Comparison of ENCODE assay signal across 19 mouse cellular contexts in the genomic region with DNA sequence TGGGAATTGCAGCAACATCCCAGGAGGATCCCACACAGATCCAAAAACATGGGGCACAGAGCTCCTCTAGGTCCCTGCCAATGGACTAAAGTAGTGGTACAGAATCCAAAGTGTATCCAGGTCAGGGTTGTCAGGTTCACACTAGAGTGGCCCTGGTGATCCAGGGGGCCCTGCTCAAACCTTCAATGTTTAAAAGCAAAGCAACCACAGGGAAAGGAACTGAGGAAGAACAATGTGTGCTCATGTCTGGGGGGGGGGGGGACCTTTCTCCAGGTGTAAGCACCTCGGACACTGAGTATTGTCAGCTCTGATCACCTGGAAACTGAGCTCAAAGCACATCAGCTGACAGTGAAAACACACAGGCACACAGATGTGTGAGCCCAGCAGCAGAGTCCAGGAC.
A peak's percentile ranks its signal among the peaks of the same experiment; 100 is the strongest.
DNase-seq lines count a peak whose midpoint lies in the region; ATAC-seq and TF ChIP-seq lines count a peak whose summit lies in the region.
"Had no signal": no experiment of that assay in that cellular context is flagged by ENCODE, and none has a peak within 500 bp of the region (broad histone marks: within the 10 kb centered on the region; RNA-seq: fewer than 3 reads in every experiment).

No protein-coding gene starts in this region.

- intact Hi-C loops in heart, postnatal 36 days (cut with DNase I), result no loop called here

- H3K9me3 ChIP-seq in heart, embryonic 15.5 days (replicated peaks), result no peaks in the 10 kb centered on the region
- H3K9me3 ChIP-seq in lung, embryonic 15.5 days, result no peaks in the 10 kb centered on the region
- no peaks in the 10 kb centered on the region for H3K9me3 ChIP-seq in forebrain, embryonic 12.5 days
- H3K9me3 ChIP-seq in limb, embryonic 10.5 days (replicated peaks), result no peaks in the 10 kb centered on the region
- H3K9me3 ChIP-seq: hindbrain, embryonic 10.5 days; neural tube, embryonic 15.5 days had no signal

- WGBS in heart, embryonic 15.5 days, result 72% methylated on average over 1 of the region's 1 CpGs
- WGBS in lung, embryonic 15.5 days, result 58% methylated on average over 1 of the region's 1 CpGs
- WGBS in lung, adult 2 months, result 63% methylated on average over 1 of the region's 1 CpGs
- WGBS in forebrain, embryonic 12.5 days, result 83% methylated on average over 1 of the region's 1 CpGs
- WGBS in limb, embryonic 10.5 days, result 69% methylated on average over 1 of the region's 1 CpGs

- H3K36me3 ChIP-seq in heart, embryonic 15.5 days, result no peaks in the 10 kb centered on the region
- no peaks in the 10 kb centered on the region for H3K36me3 ChIP-seq in lung, embryonic 15.5 days
- H3K36me3 ChIP-seq in forebrain, embryonic 12.5 days (replicated peaks), result no peaks in the 10 kb centered on the region
- H3K36me3 ChIP-seq in limb, embryonic 10.5 days, result no peaks in the 10 kb centered on the region
- H3K36me3 ChIP-seq: hindbrain, embryonic 10.5 days; neural tube, embryonic 15.5 days had no signal

- TF ChIP-seq CTCF in lung, adult 2 months (IDR thresholded peaks at IDR 0.05; ENCODE audit: insufficient read depth, low read length), result no peak

- no peaks in the 10 kb centered on the region for H3K27me3 ChIP-seq in heart, embryonic 15.5 days
- no peaks in the 10 kb centered on the region for H3K27me3 ChIP-seq in lung, embryonic 15.5 days
- H3K27me3 ChIP-seq in forebrain, embryonic 12.5 days, result no peaks in the 10 kb centered on the region
- no peaks in the 10 kb centered on the region for H3K27me3 ChIP-seq in limb, embryonic 10.5 days (ENCODE audit: low read depth, poor library complexity, severe bottlenecking)
- H3K27me3 ChIP-seq: neural tube, embryonic 15.5 days had no signal

- H3K9ac ChIP-seq in heart, embryonic 15.5 days, result no peak overlapping the region
- H3K9ac ChIP-seq in lung, embryonic 15.5 days, result no peak overlapping the region
- H3K9ac ChIP-seq in forebrain, embryonic 12.5 days, result no peak overlapping the region
- H3K9ac ChIP-seq: neural tube, embryonic 15.5 days had no signal

- no peak for ATAC-seq in heart, embryonic 15.5 days (replicated peaks; ENCODE audit: insufficient number of reproducible peaks, insufficient read depth, low FRiP score, low read depth)
- no peak for ATAC-seq in lung, embryonic 15.5 days (ENCODE audit: borderline replicate concordance, extremely low read depth, low FRiP score, low TSS enrichment)
- peak; percentile 44; the same call in 1 of the 2 replicates for ATAC-seq in forebrain, embryonic 12.5 days (ENCODE audit: low FRiP score)
- ATAC-seq: hindbrain, postnatal 0 days; intestine, postnatal 0 days; midbrain, embryonic 16.5 days had no signal

- peaks cover 15% of the 10 kb centered on the region for H3K4me1 ChIP-seq in heart, embryonic 15.5 days (replicated peaks)
- H3K4me1 ChIP-seq in lung, embryonic 15.5 days, result peaks cover 17% of the 10 kb centered on the region
- H3K4me1 ChIP-seq in lung, adult 2 months (ENCODE audit: control insufficient read depth, insufficient read depth, low read length), result peaks cover 3% of the 10 kb centered on the region; the same call in 1 of the 2 replicates
- peaks cover 13% of the 10 kb centered on the region; the same call in 1 of the 2 replicates for H3K4me1 ChIP-seq in forebrain, embryonic 12.5 days
- peaks cover 31% of the 10 kb centered on the region for H3K4me1 ChIP-seq in limb, embryonic 10.5 days
- H3K4me1 ChIP-seq: hindbrain, embryonic 10.5 days; neural tube, embryonic 15.5 days had no signal

- peak overlapping the region; percentile 31; the same call in 1 of the 2 replicates for H3K27ac ChIP-seq in heart, embryonic 15.5 days
- H3K27ac ChIP-seq in lung, embryonic 15.5 days, result peak overlapping the region; percentile 85
- peak overlapping the region; percentile 70 for H3K27ac ChIP-seq in forebrain, embryonic 12.5 days
- H3K27ac ChIP-seq in limb, embryonic 10.5 days, result peak overlapping the region; percentile 79; the same call in 1 of the 2 replicates
- H3K27ac ChIP-seq: hindbrain, embryonic 10.5 days; neural tube, embryonic 15.5 days had no signal

- no peak overlapping the region for H3K4me3 ChIP-seq in heart, embryonic 15.5 days
- H3K4me3 ChIP-seq in lung, embryonic 15.5 days, result no peak overlapping the region
- no peak overlapping the region for H3K4me3 ChIP-seq in lung, adult 2 months (replicated peaks; ENCODE audit: extremely low read depth, low read depth, low read length)
- no peak overlapping the region for H3K4me3 ChIP-seq in forebrain, embryonic 12.5 days (replicated peaks)
- no peak overlapping the region for H3K4me3 ChIP-seq in limb, embryonic 10.5 days
- H3K4me3 ChIP-seq: hindbrain, embryonic 10.5 days; megakaryocyte, embryonic 14.5 days; neural tube, embryonic 15.5 days had no signal

- TF ChIP-seq POLR2A in lung, adult 2 months (IDR thresholded peaks at IDR 0.05; ENCODE audit: borderline replicate concordance, extremely low read depth, low read depth, low read length), result no peak

- no peak for DNase-seq in heart, postnatal 36 days
- no peak for DNase-seq in lung, adult 2 months
- DNase-seq in limb, embryonic 10.5 days (ENCODE audit: low spot score), result no peak
- DNase-seq in left cerebral cortex, adult 9 months (ENCODE audit: low spot score in 2 of 2), result no peak
- DNase-seq: cerebellum, adult 18-20 months; cerebellum, postnatal 25 days; liver; lung, adult 18-20 months; right cerebral cortex, postnatal 14 days; thymus, postnatal 36 days had no signal

- H3K4me2 ChIP-seq in heart, embryonic 15.5 days, result no peak overlapping the region
- no peak overlapping the region for H3K4me2 ChIP-seq in lung, embryonic 15.5 days
- H3K4me2 ChIP-seq in forebrain, embryonic 12.5 days, result no peak overlapping the region
- H3K4me2 ChIP-seq: neural tube, embryonic 15.5 days had no signal

Comparison
In these comparisons a context has a peak if more than half of its experiments do, and no peak if none do; other contexts are left out.
1. H3K27ac ChIP-seq: peak in every context shown above with its lines; median percentile 85 in lung, embryonic 15.5 days; 79 in limb, embryonic 10.5 days; 70 in forebrain, embryonic 12.5 days; 31 in heart, embryonic 15.5 days.